Mouse (Mus musculus): ENCODE results near the gene Csnk1g2.
A peak's percentile ranks its signal among the peaks of the same experiment; 100 is the strongest.

The Csnk1g2 gene

GRCm38 (mm10) chr10:80622661-80623456 lies at the start of gene Csnk1g2:
Csnk1g2 (plus strand) TSS chr10:80622838.
- TF ChIP-seq CTCF (conservative IDR thresholded peaks at IDR 0.05; ENCODE audit: low read length) (no peak), POU5F1 (IDR thresholded peaks at IDR 0.05; ENCODE audit: borderline replicate concordance, low read length) (no peak), NANOG (IDR thresholded peaks at IDR 0.05; ENCODE audit: borderline replicate concordance, low read length) (no peak)

GRCm38 (mm10) chr10:80573944-80574343 lies 48.7 kb upstream of the Csnk1g2 start:
- Histone ChIP-seq H3K27me3 (ENCODE audit: insufficient read depth, low read length) (no peaks in the 10 kb centered on the region), H3K4me1 (replicated peaks; ENCODE audit: low read depth, low read length) (peaks cover 78% of the 10 kb centered on the region), H3K9me3 (ENCODE audit: low read length) (no peaks in the 10 kb centered on the region), H3K36me3 (ENCODE audit: insufficient read depth, low read length) (peaks cover 38% of the 10 kb centered on the region), H3K4me3 (replicated peaks; ENCODE audit: low read length) (peak overlapping the region; percentile 30)
- no peak for TF ChIP-seq NANOG (IDR thresholded peaks at IDR 0.05; ENCODE audit: borderline replicate concordance, low read length)
- no peak for TF ChIP-seq POU5F1 (IDR thresholded peaks at IDR 0.05; ENCODE audit: borderline replicate concordance, low read length)
- no peak for TF ChIP-seq CTCF (conservative IDR thresholded peaks at IDR 0.05; ENCODE audit: low read length)

More at GRCm38 (mm10) chr10:80622661-80623456, at the start of gene Csnk1g2:
- Histone ChIP-seq H3K4me3 (replicated peaks; ENCODE audit: low read length) (peak within 1 kb of the TSS; percentile 95), H3K27me3 (ENCODE audit: insufficient read depth, low read length) (no peaks in the 10 kb centered on the region), H3K4me1 (replicated peaks; ENCODE audit: low read depth, low read length) (peaks cover 78% of the 10 kb centered on the region), H3K36me3 (ENCODE audit: insufficient read depth, low read length) (peaks cover 39% of the 10 kb centered on the region), H3K9me3 (ENCODE audit: low read length) (no peaks in the 10 kb centered on the region)

- Histone ChIP-seq H3K4me1 (replicated peaks; ENCODE audit: low read depth, low read length) (peaks cover 78% of the 10 kb centered on the region), H3K27me3 (ENCODE audit: insufficient read depth, low read length) (no peaks in the 10 kb centered on the region), H3K9me3 (ENCODE audit: low read length) (no peaks in the 10 kb centered on the region), H3K36me3 (ENCODE audit: insufficient read depth, low read length) (peaks cover 32% of the 10 kb centered on the region), H3K4me3 (replicated peaks; ENCODE audit: low read length) (peak overlapping the region; percentile 93)
- no peak for TF ChIP-seq NANOG (IDR thresholded peaks at IDR 0.05; ENCODE audit: borderline replicate concordance, low read length)
- no peak for TF ChIP-seq CTCF (conservative IDR thresholded peaks at IDR 0.05; ENCODE audit: low read length)
- no peak for TF ChIP-seq POU5F1 (IDR thresholded peaks at IDR 0.05; ENCODE audit: borderline replicate concordance, low read length)
Observed at GRCm38 (mm10) chr10:80574896-80575295, 47.7 kb upstream of the Csnk1g2 start.

- Histone ChIP-seq H3K9me3 (ENCODE audit: low read length) (no peaks in the 10 kb centered on the region), H3K4me1 (replicated peaks; ENCODE audit: low read depth, low read length) (peaks cover 71% of the 10 kb centered on the region), H3K27me3 (ENCODE audit: insufficient read depth, low read length) (no peaks in the 10 kb centered on the region), H3K4me3 (replicated peaks; ENCODE audit: low read length) (peak overlapping the region; percentile 93), H3K36me3 (ENCODE audit: insufficient read depth, low read length) (peaks cover 35% of the 10 kb centered on the region)
- TF ChIP-seq CTCF (conservative IDR thresholded peaks at IDR 0.05; ENCODE audit: low read length), result no peak
Observed at GRCm38 (mm10) chr10:80575925-80576324, 46.7 kb upstream of the Csnk1g2 start.

- Histone ChIP-seq H3K4me1 (replicated peaks; ENCODE audit: low read depth, low read length) (peaks cover 65% of the 10 kb centered on the region), H3K36me3 (ENCODE audit: insufficient read depth, low read length) (peaks cover 42% of the 10 kb centered on the region), H3K4me3 (replicated peaks; ENCODE audit: low read length) (peak overlapping the region; percentile 93), H3K27me3 (ENCODE audit: insufficient read depth, low read length) (no peaks in the 10 kb centered on the region), H3K9me3 (ENCODE audit: low read length) (no peaks in the 10 kb centered on the region)
- TF ChIP-seq CTCF (conservative IDR thresholded peaks at IDR 0.05; ENCODE audit: low read length) (no peak), POU5F1 (IDR thresholded peaks at IDR 0.05; ENCODE audit: borderline replicate concordance, low read length) (no peak), NANOG (IDR thresholded peaks at IDR 0.05; ENCODE audit: borderline replicate concordance, low read length) (no peak)
Observed at GRCm38 (mm10) chr10:80576351-80577194, 46.1 kb upstream of the Csnk1g2 start.

GRCm38 (mm10) chr10:80577195-80578130 lies 45.2 kb upstream of the Csnk1g2 start, which contains the start of gene Klf16:
Klf16 (minus strand) TSS chr10:80577321.
- no peaks in the 10 kb centered on the region for H3K9me3 ChIP-seq (ENCODE audit: low read length)

GRCm38 (mm10) chr10:80578131-80578750 lies 44.4 kb upstream of the Csnk1g2 start:
- TF ChIP-seq NANOG (IDR thresholded peaks at IDR 0.05; ENCODE audit: borderline replicate concordance, low read length), result no peak
- no peak for TF ChIP-seq POU5F1 (IDR thresholded peaks at IDR 0.05; ENCODE audit: borderline replicate concordance, low read length)
- peak; percentile 78 for TF ChIP-seq CTCF (conservative IDR thresholded peaks at IDR 0.05; ENCODE audit: low read length)
- H3K9me3 ChIP-seq (ENCODE audit: low read length), result no peaks in the 10 kb centered on the region
- H3K27me3 ChIP-seq (ENCODE audit: insufficient read depth, low read length), result no peaks in the 10 kb centered on the region
- peaks cover 57% of the 10 kb centered on the region for H3K4me1 ChIP-seq (replicated peaks; ENCODE audit: low read depth, low read length)
- peak overlapping the region; percentile 93 for H3K4me3 ChIP-seq (replicated peaks; ENCODE audit: low read length)
- H3K36me3 ChIP-seq (ENCODE audit: insufficient read depth, low read length), result peaks cover 48% of the 10 kb centered on the region

More at GRCm38 (mm10) chr10:80577195-80578130, 45.2 kb upstream of the Csnk1g2 start, which contains the start of gene Klf16:
- Histone ChIP-seq H3K4me1 (replicated peaks; ENCODE audit: low read depth, low read length) (peaks cover 58% of the 10 kb centered on the region), H3K27me3 (ENCODE audit: insufficient read depth, low read length) (no peaks in the 10 kb centered on the region), H3K4me3 (replicated peaks; ENCODE audit: low read length) (peak within 1 kb of the TSS; percentile 93), H3K36me3 (ENCODE audit: insufficient read depth, low read length) (peaks cover 45% of the 10 kb centered on the region)
- TF ChIP-seq CTCF (conservative IDR thresholded peaks at IDR 0.05; ENCODE audit: low read length), result no peak
- no peak for TF ChIP-seq NANOG (IDR thresholded peaks at IDR 0.05; ENCODE audit: borderline replicate concordance, low read length)
- TF ChIP-seq POU5F1 (IDR thresholded peaks at IDR 0.05; ENCODE audit: borderline replicate concordance, low read length), result no peak
